Mouse (Mus musculus) embryonic facial prominence, embryonic 15.5 days (tissue): Measurements from ENCODE around the gene Cbarp. TPM values are rescaled to one million over a fixed set of nuclear protein-coding genes. Genes with fewer than 3 reads are reported as not detected.

Source experiments
- ATAC-seq: fragments of 200-750 bp; cut with Nextera tagmentation; 2 replicates; pipeline ENCODE4 v1.8.0; 2017; ENCODE audit warnings: low read depth, moderate TSS enrichment; ENCODE audit not compliant: insufficient number of reproducible peaks, low FRiP score, low TSS enrichment
- H3K27ac ChIP-seq: fragments of 300-500 bp; sonication (generic); replicated peaks from 2 replicates; pipeline ENCODE4 v1.5.1; 2015; ENCODE audit warnings: mild to moderate bottlenecking, inconsistent platforms
- H3K27me3 ChIP-seq: fragments of 300-500 bp; sonication (generic); 2 replicates; pipeline ENCODE4 v1.6.1; 2015; ENCODE audit warnings: inconsistent platforms
- H3K36me3 ChIP-seq: fragments of 300-500 bp; sonication (generic); 2 replicates; pipeline ENCODE4 v1.6.1; 2015; ENCODE audit warnings: mild to moderate bottlenecking, inconsistent platforms
- H3K4me1 ChIP-seq: fragments of 300-500 bp; sonication (generic); 2 replicates; pipeline ENCODE4 v1.6.1; 2015; ENCODE audit warnings: inconsistent platforms
- H3K4me2 ChIP-seq: fragments of 300-500 bp; sonication (generic); replicated peaks from 2 replicates; pipeline ENCODE4 v1.6.1; 2015; ENCODE audit warnings: mild to moderate bottlenecking, inconsistent platforms
- H3K4me3 ChIP-seq: fragments of 300-500 bp; sonication (generic); replicated peaks from 2 replicates; pipeline ENCODE4 v1.5.1; 2015; ENCODE audit warnings: mild to moderate bottlenecking, inconsistent platforms
- H3K9ac ChIP-seq: fragments of 300-500 bp; sonication (generic); 2 replicates; pipeline ENCODE4 v1.6.1; 2015; ENCODE audit warnings: inconsistent platforms
- H3K9me3 ChIP-seq: fragments of 300-500 bp; sonication (generic); replicated peaks from 2 replicates; pipeline ENCODE4 v1.6.1; 2016; ENCODE audit warnings: inconsistent platforms
- WGBS: fragments of 180-500 bp; shearing (Covaris S2); methylation state at CpG from one replicate; pipeline ENCODE4 v1.1.7; 2015; 5-methylcytosine and 5-hydroxymethylcytosine counted together
- polyA plus RNA-seq: library from polyadenylated mRNA; unstranded; fragments of >200 nt; fragmentation: Nextera tagmentation; extraction: Ambion mirVana; gene quantifications from 2 replicates; pipeline ENCODE4 v1.2.1, GENCODE M21; 2015

Cbarp gene
- polyA plus RNA-seq, 1 experiment from 2014 or later: 10.9 TPM

- WGBS: 77% methylated on average over 5 of the region's 5 CpGs
- no peaks in the 10 kb centered on the region for H3K27me3 ChIP-seq
- no peak for ATAC-seq
- H3K4me3 ChIP-seq: no peak overlapping the region
- no peak overlapping the region for H3K27ac ChIP-seq
- H3K36me3 ChIP-seq: peaks cover 10% of the 10 kb centered on the region
- H3K9me3 ChIP-seq: no peaks in the 10 kb centered on the region
- H3K4me1 ChIP-seq: peaks cover 51% of the 10 kb centered on the region
- no peak overlapping the region for H3K9ac ChIP-seq
- no peak overlapping the region for H3K4me2 ChIP-seq
Observed at GRCm38 (mm10) chr10:80176270-80176834, 35.7 kb upstream of the Cbarp start.

GRCm38 (mm10) chr10:80175536-80176269 lies 35.1 kb upstream of the Cbarp start:
- Histone ChIP-seq H3K9ac (no peak overlapping the region), H3K9me3 (no peaks in the 10 kb centered on the region), H3K4me1 (peaks cover 47% of the 10 kb centered on the region), H3K36me3 (peaks cover 17% of the 10 kb centered on the region), H3K4me3 (no peak overlapping the region), H3K27ac (no peak overlapping the region), H3K27me3 (no peaks in the 10 kb centered on the region), H3K4me2 (no peak overlapping the region)
- no peak for ATAC-seq
- 22% methylated on average over 4 of the region's 4 CpGs for WGBS

GRCm38 (mm10) chr10:80174705-80175104 lies 34.1 kb upstream of the Cbarp start:
- H3K4me3 ChIP-seq: no peak overlapping the region
- no peak overlapping the region for H3K27ac ChIP-seq
- WGBS: 55% methylated on average over 2 of the region's 2 CpGs
- no peaks in the 10 kb centered on the region for H3K9me3 ChIP-seq
- no peak overlapping the region for H3K4me2 ChIP-seq
- no peaks in the 10 kb centered on the region for H3K27me3 ChIP-seq
- peaks cover 42% of the 10 kb centered on the region for H3K4me1 ChIP-seq
- H3K9ac ChIP-seq: no peak overlapping the region
- peaks cover 27% of the 10 kb centered on the region for H3K36me3 ChIP-seq
- no peak for ATAC-seq

GRCm38 (mm10) chr10:80173955-80174640 lies 33.5 kb upstream of the Cbarp start:
- WGBS: 80% methylated on average over 10 of the region's 10 CpGs
- H3K9ac ChIP-seq: no peak overlapping the region

GRCm38 (mm10) chr10:80173358-80173757 lies 32.7 kb upstream of the Cbarp start:
- Histone ChIP-seq H3K27me3 (no peaks in the 10 kb centered on the region), H3K9me3 (no peaks in the 10 kb centered on the region), H3K9ac (peak overlapping the region; percentile 53), H3K27ac (peak overlapping the region; percentile 93), H3K4me2 (peak overlapping the region; percentile 71), H3K36me3 (peaks cover 27% of the 10 kb centered on the region), H3K4me1 (peaks cover 53% of the 10 kb centered on the region), H3K4me3 (peak overlapping the region; percentile 64)
- ATAC-seq: no peak
- WGBS: 5% methylated on average over 11 of the region's 11 CpGs

More at GRCm38 (mm10) chr10:80173955-80174640, 33.5 kb upstream of the Cbarp start:
- Histone ChIP-seq H3K9me3 (no peaks in the 10 kb centered on the region), H3K27ac (no peak overlapping the region), H3K27me3 (no peaks in the 10 kb centered on the region), H3K4me1 (peaks cover 46% of the 10 kb centered on the region), H3K4me3 (no peak overlapping the region), H3K4me2 (no peak overlapping the region), H3K36me3 (peaks cover 27% of the 10 kb centered on the region)
- no peak for ATAC-seq

- Histone ChIP-seq H3K27me3 (no peaks in the 10 kb centered on the region), H3K4me2 (peak within 1 kb of the TSS; percentile 71), H3K4me1 (peaks cover 54% of the 10 kb centered on the region), H3K36me3 (peaks cover 27% of the 10 kb centered on the region), H3K27ac (peak within 1 kb of the TSS; percentile 93), H3K9ac (peak within 1 kb of the TSS; percentile 53), H3K4me3 (peak within 1 kb of the TSS; percentile 64), H3K9me3 (no peaks in the 10 kb centered on the region)
- ATAC-seq: peak; percentile 78
- 11% methylated on average over 35 of the region's 35 CpGs for WGBS
Observed at GRCm38 (mm10) chr10:80172527-80173292, 32.1 kb upstream of the Cbarp start, which contains the start of gene 1600002K03Rik. TSS of gene 1600002K03Rik (plus strand) at chr10:80172944.

- H3K4me2 ChIP-seq: peak overlapping the region; percentile 71
- H3K9ac ChIP-seq: no peak overlapping the region
- WGBS: 78% methylated on average over 45 of the region's 45 CpGs
- peaks cover 27% of the 10 kb centered on the region for H3K36me3 ChIP-seq
- no peaks in the 10 kb centered on the region for H3K9me3 ChIP-seq
- no peak for ATAC-seq
- peak overlapping the region; percentile 93 for H3K27ac ChIP-seq
- H3K4me3 ChIP-seq: peak overlapping the region; percentile 64
- no peaks in the 10 kb centered on the region for H3K27me3 ChIP-seq
- H3K4me1 ChIP-seq: peaks cover 56% of the 10 kb centered on the region
Observed at GRCm38 (mm10) chr10:80171760-80172526, 31.3 kb upstream of the Cbarp start.

- Histone ChIP-seq H3K4me2 (no peak overlapping the region), H3K4me1 (peaks cover 60% of the 10 kb centered on the region), H3K36me3 (peaks cover 27% of the 10 kb centered on the region), H3K9me3 (no peaks in the 10 kb centered on the region), H3K27me3 (no peaks in the 10 kb centered on the region), H3K9ac (no peak overlapping the region), H3K4me3 (no peak overlapping the region), H3K27ac (no peak overlapping the region)
- no peak for ATAC-seq
- WGBS: 88% methylated on average over 15 of the region's 15 CpGs
Observed at GRCm38 (mm10) chr10:80171252-80171651, 30.6 kb upstream of the Cbarp start.

- H3K4me3 ChIP-seq: no peak overlapping the region
- H3K4me2 ChIP-seq: no peak overlapping the region
- no peak overlapping the region for H3K27ac ChIP-seq
- no peak for ATAC-seq
- peaks cover 27% of the 10 kb centered on the region for H3K36me3 ChIP-seq
- no peak overlapping the region for H3K9ac ChIP-seq
- H3K9me3 ChIP-seq: no peaks in the 10 kb centered on the region
- WGBS: 90% methylated on average over 19 of the region's 19 CpGs
- H3K27me3 ChIP-seq: no peaks in the 10 kb centered on the region
- peaks cover 60% of the 10 kb centered on the region for H3K4me1 ChIP-seq
Observed at GRCm38 (mm10) chr10:80170601-80171021, 30.0 kb upstream of the Cbarp start.

- Histone ChIP-seq H3K4me2 (no peak overlapping the region), H3K4me3 (no peak overlapping the region), H3K36me3 (peaks cover 27% of the 10 kb centered on the region), H3K9me3 (no peaks in the 10 kb centered on the region), H3K27ac (no peak overlapping the region), H3K9ac (no peak overlapping the region), H3K4me1 (peaks cover 62% of the 10 kb centered on the region), H3K27me3 (no peaks in the 10 kb centered on the region)
- ATAC-seq: no peak
- 94% methylated on average over 16 of the region's 16 CpGs for WGBS
Observed at GRCm38 (mm10) chr10:80170052-80170451, 29.4 kb upstream of the Cbarp start.
